Mouse (Mus musculus): ENCODE measurements at regions not wholly inside any gene's neighbourhood (a gene's known extent, or its start where the extent isn't known, plus 50 kb on each side); places are given as distances from the start of the nearest gene placed in this dataset.

- TF ChIP-seq CTCF (IDR thresholded peaks at IDR 0.05; ENCODE audit: control insufficient read depth, insufficient read depth, insufficient read length) = no peak
- TF ChIP-seq MAX (IDR thresholded peaks at IDR 0.05) = no peak
Observed at GRCm38 (mm10) chr17:63622726-63623125, 122.9 kb upstream of the Fbxl17 start.
